Mouse (Mus musculus) olfactory bulb, adult 2 months (tissue): ENCODE data around the gene Lrg1. TPM values are rescaled to one million over a fixed set of nuclear protein-coding genes. Genes with fewer than 3 reads are reported as not detected.
"Not testable (repeated sequence)": the region's sequence is repeated elsewhere in the genome, so short reads cannot be mapped to it uniquely, and the experiment has no call there.

Experiments used
- H3K27ac ChIP-seq: fragments of 200-500 bp; 2 replicates; pipeline ENCODE4 v1.5.1; 2012; ENCODE audit warnings: low read depth, low read length; ENCODE audit not compliant: insufficient read depth
- H3K4me1 ChIP-seq: fragments of 200-500 bp; 2 replicates; pipeline ENCODE4 v1.6.1; 2012; ENCODE audit warnings: low read length; ENCODE audit not compliant: control insufficient read depth, insufficient read depth
- H3K4me3 ChIP-seq: fragments of 200-500 bp; 2 replicates; pipeline ENCODE4 v1.5.1; 2012; ENCODE audit warnings: mild to moderate bottlenecking, low read depth, low read length, moderate library complexity; ENCODE audit not compliant: insufficient read depth
- CTCF ChIP-seq: fragments of 200-500 bp; IDR thresholded peaks from 2 replicates; pipeline ENCODE4 v1.5.1; 2012; ENCODE audit warnings: low read depth, mild to moderate bottlenecking, low read length, moderate library complexity; ENCODE audit not compliant: insufficient read depth
- POLR2A ChIP-seq: fragments of 200-500 bp; IDR thresholded peaks from 2 replicates; pipeline ENCODE4 v1.6.1; 2012; ENCODE audit warnings: mild to moderate bottlenecking, low read depth, low read length, moderate library complexity; ENCODE audit not compliant: insufficient read depth
- WGBS: fragments of 180-500 bp; shearing (Covaris S2); methylation state at CpG from one replicate; pipeline ENCODE4 v1.1.7; 2018; 5-methylcytosine and 5-hydroxymethylcytosine counted together
- polyA plus RNA-seq: library from polyadenylated mRNA; stranded (reverse); fragments of >200 nt; gene quantifications from 2 replicates; pipeline ENCODE4 v1.2.4, GENCODE M21; 2012; ENCODE audit warnings: low replicate concordance; ENCODE audit not compliant: missing spikeins, insufficient read depth, insufficient read length

The Lrg1 gene
- polyA plus RNA-seq, 1 experiment, result not detected

DNA sequence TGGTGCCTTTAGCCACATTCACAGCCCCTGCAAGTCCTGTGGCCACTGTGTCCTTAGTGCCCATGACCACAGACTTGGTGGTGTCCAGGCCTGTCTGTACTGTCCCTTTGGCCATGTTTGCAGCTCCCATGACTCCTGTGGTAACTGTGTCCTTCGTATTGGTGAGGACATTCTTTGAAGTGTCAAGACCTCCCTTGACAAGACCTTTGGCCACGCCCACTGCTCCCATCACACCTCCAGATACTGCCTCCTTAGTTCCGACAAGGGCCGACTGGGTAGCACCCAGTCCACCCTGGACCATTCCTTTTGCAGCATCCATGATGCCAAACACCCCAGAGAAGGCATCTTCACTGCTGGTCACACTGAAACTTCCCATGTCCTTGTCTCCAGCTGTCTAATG, 14.8 kb downstream of the Lrg1 start:
- 80% methylated on average over 4 of the region's 4 CpGs for WGBS
- TF ChIP-seq CTCF, result no peak
- no peak for TF ChIP-seq POLR2A

DNA sequence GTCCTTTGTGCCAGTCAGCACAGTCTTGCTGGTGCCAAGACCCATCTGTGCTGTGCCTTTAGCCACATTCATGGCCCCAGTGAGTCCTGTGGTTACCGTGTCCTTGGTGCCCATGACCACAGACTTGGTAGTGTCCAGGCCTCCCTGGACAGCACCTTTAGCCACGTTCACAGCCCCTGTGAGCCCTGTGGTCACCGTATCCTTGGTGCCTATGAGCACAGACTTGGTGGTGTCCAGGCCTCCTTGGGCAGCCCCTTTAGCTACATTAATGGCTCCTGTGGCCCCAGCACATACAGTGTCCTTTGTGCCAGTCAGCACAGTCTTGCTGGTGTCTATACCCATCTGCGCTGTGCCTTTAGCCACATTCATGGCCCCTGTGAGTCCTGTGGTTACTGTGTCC, 15.4 kb downstream of the Lrg1 start:
- not testable (repeated sequence) for H3K4me1 ChIP-seq, H3K27ac ChIP-seq, H3K4me3 ChIP-seq
- WGBS, result 92% methylated on average over 4 of the region's 4 CpGs

More for the DNA sequence above, 14.8 kb downstream of the Lrg1 start:
- Histone ChIP-seq H3K4me3 (no peak overlapping the region), H3K27ac (no peak overlapping the region), H3K4me1 (no peaks in the 10 kb centered on the region)

DNA sequence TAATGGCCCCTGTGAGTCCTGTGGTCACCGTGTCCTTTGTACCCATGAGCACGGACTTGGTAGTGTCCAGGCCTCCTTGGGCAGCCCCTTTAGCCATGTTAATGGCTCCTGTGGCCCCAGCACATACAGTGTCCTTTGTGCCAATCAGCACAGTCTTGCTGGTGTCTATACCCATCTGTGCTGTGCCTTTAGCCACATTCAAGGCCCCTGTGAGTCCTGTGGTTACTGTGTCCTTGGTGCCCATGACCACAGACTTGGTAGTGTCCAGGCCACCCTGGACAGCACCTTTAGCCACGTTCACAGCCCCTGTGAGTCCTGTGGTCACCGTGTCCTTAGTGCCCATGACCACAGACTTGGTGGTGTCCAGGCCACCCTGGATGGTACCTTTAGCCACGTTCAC, 17.0 kb downstream of the Lrg1 start:
- not testable (repeated sequence) for H3K4me1 ChIP-seq, H3K27ac ChIP-seq, H3K4me3 ChIP-seq
- WGBS, result 98% methylated on average over 2 of the region's 5 CpGs

DNA sequence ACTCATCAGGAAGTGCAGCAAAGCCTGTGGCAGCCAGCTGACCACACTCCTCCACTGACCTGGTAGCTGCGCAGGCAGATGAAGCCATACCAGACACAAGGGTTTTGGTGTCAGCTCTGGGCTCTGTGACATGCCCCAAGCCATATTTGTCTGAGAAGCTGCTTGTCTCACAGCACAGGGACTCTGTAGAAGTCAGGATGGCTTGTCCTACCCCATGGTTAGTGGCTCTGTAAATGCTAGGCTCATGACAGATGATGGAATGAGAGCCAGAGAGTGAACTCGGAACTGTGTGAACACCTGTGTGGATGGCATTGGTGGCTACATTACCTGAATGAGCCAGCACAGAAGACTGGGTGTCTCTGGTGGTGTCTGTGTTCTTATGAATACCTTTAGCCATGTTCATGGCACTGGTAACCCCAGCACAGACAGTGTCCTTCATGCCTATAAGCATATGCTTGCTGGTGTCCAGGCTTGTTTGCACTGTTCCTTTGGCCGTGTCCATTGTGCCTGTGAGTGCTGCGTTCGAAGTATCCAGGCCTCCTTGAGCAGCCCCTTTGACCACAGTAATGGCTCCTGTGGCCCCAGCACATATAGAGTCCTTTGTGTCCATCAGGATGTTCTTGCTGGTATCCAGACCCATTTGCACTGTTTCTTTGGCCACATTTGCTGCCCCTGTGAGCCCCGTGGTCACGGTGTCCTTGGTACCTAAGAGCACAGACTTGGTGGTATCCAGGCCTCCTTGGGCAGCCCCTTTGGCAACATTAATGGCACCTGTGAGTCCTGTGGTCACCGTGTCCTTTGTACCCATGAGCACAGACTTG, 18.1 kb downstream of the Lrg1 start:
- no peak for TF ChIP-seq POLR2A
- no peak for TF ChIP-seq CTCF
- H3K4me3 ChIP-seq, result no peak overlapping the region
- no peaks in the 10 kb centered on the region for H3K4me1 ChIP-seq
- 94% methylated on average over 8 of the region's 8 CpGs for WGBS
- H3K27ac ChIP-seq, result no peak overlapping the region

DNA sequence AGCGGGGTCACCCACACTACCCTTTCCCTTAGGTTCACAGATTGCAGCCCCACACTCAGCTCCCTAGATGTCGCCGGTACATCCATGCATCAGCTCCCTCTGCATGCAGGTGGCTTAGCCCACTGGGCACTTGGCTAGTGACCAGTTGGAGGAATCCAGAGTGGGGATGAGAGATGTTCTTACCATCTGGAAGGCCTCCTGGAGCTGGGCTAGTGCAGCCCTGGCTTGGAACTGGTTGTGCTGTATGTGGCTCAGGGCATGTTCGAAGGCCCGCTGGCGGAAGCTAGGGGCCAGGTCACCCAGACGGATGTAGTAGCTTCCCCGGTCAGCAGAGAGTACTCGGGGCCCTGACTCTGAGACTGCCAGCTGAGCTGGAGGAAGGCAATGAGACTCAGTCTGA, 18.9 kb downstream of the Lrg1 start:
- 92% methylated on average over 9 of the region's 9 CpGs for WGBS
- Histone ChIP-seq H3K4me3 (no peak overlapping the region), H3K4me1 (no peaks in the 10 kb centered on the region), H3K27ac (no peak overlapping the region)
- no peak for TF ChIP-seq POLR2A
- TF ChIP-seq CTCF, result no peak

DNA sequence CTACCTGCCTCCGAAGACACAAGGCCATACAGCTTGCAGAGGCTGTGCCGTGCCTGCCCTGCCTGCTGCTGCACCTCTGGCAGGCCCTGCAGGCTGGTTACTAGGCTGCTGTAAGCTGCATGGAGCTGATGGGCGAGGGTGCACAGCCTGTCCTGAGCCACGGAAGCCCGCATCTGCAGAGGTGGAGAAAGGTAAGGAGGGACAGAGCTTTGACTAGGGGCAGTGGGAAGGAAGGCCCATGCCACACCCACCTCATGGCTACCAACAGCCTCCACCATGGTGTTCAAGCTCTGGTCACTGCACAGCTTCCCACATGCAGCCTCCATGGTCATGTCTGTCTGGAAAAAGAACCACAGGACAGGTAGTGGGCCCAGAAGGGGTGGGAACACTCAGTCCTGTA, 19.6 kb downstream of the Lrg1 start:
- 93% methylated on average over 5 of the region's 5 CpGs for WGBS

DNA sequence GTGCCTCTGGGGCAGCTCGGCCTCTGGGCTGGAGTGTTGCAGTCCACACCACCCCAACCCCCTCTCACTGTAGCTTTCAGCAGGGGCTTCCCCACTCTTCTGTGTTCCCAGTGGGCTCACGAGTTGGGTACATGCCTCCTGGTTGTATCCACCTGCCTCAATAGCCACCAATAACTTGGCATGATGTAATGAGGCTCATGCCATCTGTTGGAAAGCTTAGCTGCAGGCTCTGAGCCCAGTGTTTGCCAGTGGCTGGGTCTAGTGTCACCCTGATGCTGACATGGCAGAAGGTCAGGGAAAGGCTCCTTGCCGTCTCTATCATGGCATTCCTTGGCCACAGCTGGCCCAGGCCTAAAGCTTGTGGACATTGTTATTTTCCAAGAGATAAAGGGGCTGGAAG, 21.0 kb downstream of the Lrg1 start:
- H3K4me3 ChIP-seq, result no peak overlapping the region
- no peak for TF ChIP-seq CTCF
- TF ChIP-seq POLR2A, result no peak
- no peaks in the 10 kb centered on the region for H3K4me1 ChIP-seq
- 86% methylated on average over 3 of the region's 3 CpGs for WGBS
- no peak overlapping the region for H3K27ac ChIP-seq

More for the DNA sequence above, 19.6 kb downstream of the Lrg1 start:
- H3K27ac ChIP-seq, result no peak overlapping the region
- H3K4me3 ChIP-seq, result no peak overlapping the region
- H3K4me1 ChIP-seq, result no peaks in the 10 kb centered on the region
- TF ChIP-seq CTCF (no peak), POLR2A (no peak)

DNA sequence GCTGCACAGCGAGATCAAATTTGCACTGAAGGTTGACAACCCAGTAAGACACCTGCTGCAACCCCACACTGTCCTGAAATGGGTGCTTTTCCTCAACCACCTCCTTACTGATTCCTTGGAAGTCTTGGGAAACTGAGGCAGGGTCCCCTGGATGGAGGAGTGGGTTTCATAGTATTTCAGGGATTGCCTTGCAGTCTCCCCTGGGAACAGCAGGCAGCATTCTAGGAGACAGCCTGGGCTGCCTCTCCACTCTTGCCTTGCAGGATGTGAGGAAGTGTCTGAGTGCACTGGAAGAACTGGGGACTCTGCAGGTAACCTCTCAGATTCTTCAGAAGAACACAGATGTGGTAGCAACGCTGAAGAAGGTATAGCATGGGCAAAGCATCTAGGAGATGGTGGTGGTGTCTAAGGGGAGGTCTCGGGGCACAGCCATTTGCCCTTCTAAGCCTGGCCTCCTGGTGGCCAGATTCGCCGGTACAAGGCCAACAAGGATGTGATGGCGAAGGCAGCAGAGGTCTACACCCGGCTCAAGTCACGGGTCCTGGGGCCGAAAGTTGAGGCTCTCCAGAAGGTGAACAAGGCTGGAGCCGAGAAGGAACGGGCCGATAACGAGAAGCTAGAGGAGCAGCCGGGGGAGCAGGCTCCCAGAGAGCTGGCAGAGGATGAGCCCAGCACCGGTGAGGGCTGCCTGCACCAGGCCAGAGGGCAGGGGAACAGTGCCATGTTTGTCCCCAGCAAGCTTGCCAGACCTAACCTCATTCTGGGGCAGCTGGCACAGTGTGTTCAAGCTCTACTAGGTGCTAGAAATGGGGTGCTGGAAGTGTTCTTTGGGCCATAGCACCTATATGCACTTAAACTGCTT, 22.9 kb downstream of the Lrg1 start:
- H3K27ac ChIP-seq, result no peak overlapping the region
- 85% methylated on average over 15 of the region's 15 CpGs for WGBS
- no peaks in the 10 kb centered on the region for H3K4me1 ChIP-seq
- TF ChIP-seq CTCF (no peak), POLR2A (no peak)
- no peak overlapping the region for H3K4me3 ChIP-seq

DNA sequence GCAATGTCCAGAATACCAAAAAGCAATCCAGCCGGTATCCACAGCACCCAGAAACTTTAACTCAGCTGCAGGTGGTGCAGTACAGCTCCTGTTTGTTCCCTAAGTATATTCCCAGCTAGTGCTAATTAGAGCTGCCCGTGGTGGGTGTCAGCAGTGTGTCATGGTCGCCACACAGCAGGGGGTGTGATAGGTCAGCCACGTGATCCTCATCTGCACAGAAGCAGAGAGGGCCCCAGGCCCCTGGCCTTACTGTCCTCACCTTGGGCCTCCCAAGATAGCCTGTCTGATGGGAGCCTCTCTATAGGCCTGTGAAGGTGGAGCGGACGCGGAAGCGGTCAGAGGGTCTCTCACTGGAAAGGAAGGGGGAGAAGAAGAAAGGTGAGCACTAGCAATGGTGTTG, 23.6 kb downstream of the Lrg1 start:
- 88% methylated on average over 8 of the region's 8 CpGs for WGBS
- Histone ChIP-seq H3K4me3 (no peak overlapping the region), H3K4me1 (no peaks in the 10 kb centered on the region), H3K27ac (no peak overlapping the region)
- TF ChIP-seq CTCF (no peak), POLR2A (no peak)

DNA sequence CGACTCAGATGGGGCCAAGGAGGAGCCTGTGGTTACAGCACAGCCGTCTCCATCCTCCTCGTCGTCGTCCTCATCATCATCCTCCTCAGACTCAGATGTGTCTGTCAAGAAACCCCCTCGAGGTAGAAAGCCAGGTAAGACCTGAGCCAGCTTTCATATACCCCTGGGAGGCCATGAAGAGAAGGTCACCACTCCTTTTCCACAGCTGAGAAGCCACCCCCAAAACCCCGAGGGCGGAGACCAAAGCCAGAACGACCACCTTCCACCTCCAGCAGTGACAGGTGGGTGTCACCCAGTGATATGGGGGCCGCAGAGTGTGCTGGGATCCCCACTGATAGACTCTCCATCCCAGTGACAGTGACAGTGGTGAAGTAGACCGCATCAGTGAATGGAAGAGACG, 24.9 kb downstream of the Lrg1 start:
- Histone ChIP-seq H3K4me1 (no peaks in the 10 kb centered on the region), H3K4me3 (no peak overlapping the region), H3K27ac (no peak overlapping the region)
- TF ChIP-seq POLR2A (no peak), CTCF (no peak)
- WGBS, result 91% methylated on average over 12 of the region's 12 CpGs
